16 mouse cellular contexts compared by ENCODE assay signal in the genomic region with DNA sequence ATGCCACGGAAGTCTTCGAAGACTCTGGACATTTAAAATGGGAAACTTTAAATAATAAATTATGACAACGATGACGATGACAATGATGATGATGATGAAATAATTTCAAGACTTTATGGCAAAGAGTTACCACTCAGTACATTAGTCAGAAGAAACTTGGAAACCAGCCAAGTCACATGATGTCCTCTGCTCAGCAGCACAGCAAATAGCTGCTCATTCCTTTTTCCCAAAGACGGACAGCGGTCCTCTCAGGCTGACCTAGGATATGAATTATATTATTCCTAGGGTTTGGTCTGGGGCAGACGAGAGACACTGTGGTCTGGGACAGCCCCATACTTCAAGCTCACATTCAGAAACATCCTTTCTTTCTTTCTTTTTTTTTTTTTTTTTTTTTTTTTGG. TPM values are rescaled to one million over a fixed set of nuclear protein-coding genes. Genes with fewer than 3 reads are reported as not detected.
DNase-seq lines count a peak whose midpoint lies in the region; ATAC-seq and TF ChIP-seq lines count a peak whose summit lies in the region.
"Had no signal": no experiment of that assay in that cellular context is flagged by ENCODE, and none has a peak within 500 bp of the region (broad histone marks: within the 10 kb centered on the region; RNA-seq: fewer than 3 reads in every experiment).

No protein-coding gene starts in this region.

- H3K36me3 ChIP-seq in kidney, embryonic 15.5 days: peaks cover 3% of the 10 kb centered on the region; the same call in 1 of the 2 replicates
- peaks cover 44 to 95% of the 10 kb centered on the region in 2 experiments for H3K36me3 ChIP-seq in CH12.LX (replicated peaks in 1 of 2; ENCODE audit: control insufficient read depth in 1 of 2, insufficient read depth in 1 of 2, low read length in 1 of 2)
- H3K36me3 ChIP-seq: liver, embryonic 15.5 days had no signal

- dilution Hi-C loops in CH12.LX (cut with MboI; ENCODE audit: extremely low pct_ligation_motif_present, extremely low pct_unique_long_range_greater_than_20kb, low sequenced_read_pairs): no loop called here

- DNase-seq in adrenal gland, postnatal 14 days: peak; percentile 58
- DNase-seq in adrenal gland, postnatal 4 days (ENCODE audit: low spot score in 2 of 2): no peak
- DNase-seq in kidney, postnatal 10 days: peak; percentile 42
- no peak for DNase-seq in CH12.LX (ENCODE audit: extremely low read depth)
- peak; percentile 56 to 77 for DNase-seq in kidney, postnatal 36 days
- DNase-seq in left cerebral cortex, postnatal 25 days (ENCODE audit: low spot score in 2 of 2): no peak
- no peak for DNase-seq in thymus, postnatal 25 days
- DNase-seq: gastrocnemius, postnatal 25 days; heart, postnatal 36 days; thymus, adult 18-20 months had no signal

- in situ Hi-C loops in CH12.LX (cut with MboI; ENCODE audit: low pct_ligation_motif_present, low pct_unique_long_range_greater_than_20kb, low sequenced_read_pairs): no loop called here

- no peaks in the 10 kb centered on the region for H3K9me3 ChIP-seq in kidney, embryonic 15.5 days (replicated peaks)
- H3K9me3 ChIP-seq in CH12.LX (replicated peaks; ENCODE audit: low read length): no peaks in the 10 kb centered on the region
- H3K9me3 ChIP-seq: limb, embryonic 13.5 days; liver, embryonic 15.5 days; neural tube, embryonic 13.5 days had no signal

- TF ChIP-seq EP300 in CH12.LX (IDR thresholded peaks at IDR 0.05; ENCODE audit: low read length): no peak

- no peak overlapping the region for H3K9ac ChIP-seq in kidney, embryonic 15.5 days
- no peak overlapping the region for H3K9ac ChIP-seq in CH12.LX (ENCODE audit: insufficient read depth, low read depth)
- H3K9ac ChIP-seq: limb, embryonic 13.5 days; liver, embryonic 15.5 days; neural tube, embryonic 13.5 days had no signal

- no peaks in the 10 kb centered on the region for H3K27me3 ChIP-seq in kidney, embryonic 15.5 days
- no peaks in the 10 kb centered on the region for H3K27me3 ChIP-seq in CH12.LX (replicated peaks)
- H3K27me3 ChIP-seq: limb, embryonic 13.5 days; liver, embryonic 15.5 days; neural tube, embryonic 13.5 days; Patski had no signal

- intact Hi-C loops in left cerebral cortex, postnatal 25 days (cut with DNase I): no loop called here

- no peak overlapping the region for H3K27ac ChIP-seq in kidney, embryonic 15.5 days
- no peak overlapping the region for H3K27ac ChIP-seq in CH12.LX (ENCODE audit: insufficient read depth, low read depth)
- H3K27ac ChIP-seq: limb, embryonic 13.5 days; liver, embryonic 15.5 days; neural tube, embryonic 13.5 days had no signal

- H3K4me3 ChIP-seq in kidney, embryonic 15.5 days (replicated peaks): no peak overlapping the region
- H3K4me3 ChIP-seq in CH12.LX (replicated peaks in 1 of 3; ENCODE audit: low read depth in 2 of 3, low read length in 2 of 3, poor library complexity in 1 of 3): no peak overlapping the region
- H3K4me3 ChIP-seq: limb, embryonic 13.5 days; liver, embryonic 15.5 days; neural tube, embryonic 13.5 days had no signal

- no peak for TF ChIP-seq CTCF in CH12.LX (conservative IDR thresholded peaks at IDR 0.05 in 1 of 2, IDR thresholded peaks at IDR 0.05 in 1 of 2; ENCODE audit: low read depth in 2 of 2, low read length in 2 of 2)

- H3K4me2 ChIP-seq in kidney, embryonic 15.5 days: no peak overlapping the region
- H3K4me2 ChIP-seq in CH12.LX (ENCODE audit: insufficient read depth, low read depth, poor library complexity, severe bottlenecking): no peak overlapping the region
- H3K4me2 ChIP-seq: heart, embryonic 11.5 days; limb, embryonic 13.5 days; liver, embryonic 15.5 days; neural tube, embryonic 13.5 days had no signal

- TF ChIP-seq RAD21 in CH12.LX (IDR thresholded peaks at IDR 0.05; ENCODE audit: low read depth, low read length): no peak

- H3K79me2 ChIP-seq in CH12.LX (replicated peaks; ENCODE audit: control insufficient read depth, extremely low read depth, insufficient read depth, poor library complexity, severe bottlenecking): peaks cover 12% of the 10 kb centered on the region

- H3K4me1 ChIP-seq in kidney, embryonic 15.5 days: peaks cover 14% of the 10 kb centered on the region
- H3K4me1 ChIP-seq in CH12.LX (ENCODE audit: control insufficient read depth in 1 of 2, insufficient read depth in 2 of 2): peaks cover 0 to 16% of the 10 kb centered on the region in 2 experiments; a peak in 1 of 4 replicates
- H3K4me1 ChIP-seq: limb, embryonic 13.5 days; liver, embryonic 15.5 days had no signal

- 77% methylated on average over 7 of the region's 7 CpGs for WGBS in kidney, embryonic 15.5 days

- ATAC-seq in kidney, embryonic 15.5 days (replicated peaks; ENCODE audit: low FRiP score): no peak; the same call in 1 of the 2 replicates
- ATAC-seq: Patski had no signal

- no peak for TF ChIP-seq POLR2A in CH12.LX (IDR thresholded peaks at IDR 0.05; ENCODE audit: low read depth, low read length)

TF ChIP-seq in CH12.LX, 34 proteins besides CTCF, POLR2A, EP300 and RAD21:
- no peak for TF ChIP-seq SIN3A (IDR thresholded peaks at IDR 0.05; ENCODE audit: low read length)
- TF ChIP-seq TCF12 (IDR thresholded peaks at IDR 0.05; ENCODE audit: low read depth, low read length): no peak
- TF ChIP-seq ZNF384 (IDR thresholded peaks at IDR 0.05; ENCODE audit: low read depth, low read length): peak; percentile 48; the same call in 1 of the 2 replicates
- no peak for TF ChIP-seq CHD2 (IDR thresholded peaks at IDR 0.05; ENCODE audit: low read length)
- TF ChIP-seq SMC3 (IDR thresholded peaks at IDR 0.05; ENCODE audit: low read depth, low read length): no peak

RNA-seq across cellular contexts. Expression of gene Atxn1, which starts 22.5 kb away (rescaled TPM):
- total RNA-seq in adrenal gland, postnatal 14 days (2021): 32.4 and 34.6 TPM in 2 replicates
- total RNA-seq in adrenal gland, postnatal 4 days (2021): 10 to 100 TPM; 47.6 to 49.1 TPM
- 6.3 and 7.0 TPM in 2 replicates for polyA plus RNA-seq in kidney, embryonic 15.5 days (2015; fragmentation: Nextera tagmentation; extraction: Ambion mirVana)
- 13.1 and 13.6 TPM in 2 replicates for total RNA-seq in CH12.LX (2012; rRNA removed)
- total RNA-seq in CH12.LX (2014; rRNA removed): 8.0 and 8.2 TPM in 2 replicates
- polyA plus RNA-seq in CH12.LX (2012; ENCODE audit: insufficient read length, low read depth): 9.3 and 9.7 TPM in 2 replicates
- 100 to 1,000 TPM; 158 to 167 TPM for total RNA-seq in left cerebral cortex, postnatal 25 days (2021)

Comparison
In these comparisons a context has a peak if more than half of its experiments do, and no peak if none do; other contexts are left out.
1. DNase-seq: peak in adrenal gland, postnatal 14 days (single experiment), kidney, postnatal 10 days (single experiment) and kidney, postnatal 36 days (2 of 2); none in adrenal gland, postnatal 4 days (0 of 2), CH12.LX (single experiment), left cerebral cortex, postnatal 25 days (0 of 2) and thymus, postnatal 25 days (single experiment).